Mouse (Mus musculus) erythroblast, embryonic 14.5 days (primary cell): Measurements from ENCODE around the gene Paqr3.

Experiments used
- GATA1 ChIP-seq: IDR thresholded peaks from 2 replicates; pipeline ENCODE4 v1.6.1; 2012; ENCODE audit warnings: low read length, inconsistent platforms, mixed read lengths
- TAL1 ChIP-seq: IDR thresholded peaks from 3 replicates; pipeline ENCODE4 v1.6.1; 2012; ENCODE audit warnings: low read length, inconsistent platforms, mixed read lengths

DNA sequence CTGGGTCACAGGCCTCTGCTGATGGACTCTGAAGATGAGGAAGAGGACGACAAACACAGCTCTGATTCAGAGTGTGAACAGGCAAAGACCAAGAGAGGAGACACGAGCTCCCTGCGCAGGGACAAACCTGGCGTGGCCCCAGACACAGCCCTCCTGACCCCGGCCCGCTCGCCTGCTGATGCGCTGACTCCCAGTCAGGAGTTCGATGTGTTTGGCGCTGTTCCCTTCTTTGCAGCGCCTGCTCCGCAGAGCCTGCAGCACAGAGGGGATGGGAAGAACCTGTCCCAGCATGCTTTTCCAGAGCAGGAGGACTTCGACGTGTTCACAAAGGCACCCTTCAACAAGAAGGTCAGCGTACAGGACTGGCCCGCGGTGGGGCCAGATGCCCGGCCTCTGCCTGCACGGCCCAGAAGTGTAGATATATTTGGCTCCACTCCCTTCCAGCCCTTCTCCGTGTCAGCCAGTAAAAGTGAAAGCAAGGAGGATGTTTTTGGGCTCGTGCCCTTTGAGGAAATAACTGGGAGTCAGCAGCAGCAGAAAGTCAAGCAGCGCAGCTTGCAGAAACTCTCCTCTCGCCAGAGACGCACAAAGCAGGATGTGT, 24.3 kb downstream of the Paqr3 start:
- no peak for TF ChIP-seq GATA1
- TF ChIP-seq TAL1: no peak
